Mouse (Mus musculus): ENCODE data around the gene Inip. TPM values are rescaled to one million over a fixed set of nuclear protein-coding genes. Genes with fewer than 3 reads are reported as not detected.

Gene Inip
- polyA plus RNA-seq, 1 experiment = 8.4 TPM

DNA sequence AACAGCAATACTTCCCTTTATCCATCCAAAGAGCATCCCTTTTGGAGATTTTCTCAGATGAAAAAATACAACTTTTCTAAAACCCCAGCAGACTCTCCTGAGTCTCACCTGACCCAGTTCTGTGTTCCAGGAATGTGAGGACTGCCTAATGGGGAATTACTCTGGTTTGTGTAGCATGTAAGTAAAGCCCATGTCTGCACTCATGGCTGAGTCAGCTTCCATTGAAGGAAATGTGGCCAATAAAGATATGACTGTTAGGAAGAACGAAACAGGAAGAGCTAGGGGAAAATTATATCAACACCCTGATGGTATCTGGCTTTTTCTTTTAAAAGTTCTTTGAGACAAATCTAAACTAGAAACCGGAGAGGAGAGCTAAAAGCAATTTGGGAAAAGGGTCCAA lies 33.7 kb downstream of the Inip start:
- H3K27ac ChIP-seq (replicated peaks; ENCODE audit: low read depth, low read length) = no peak overlapping the region
- no peak overlapping the region for H3K4me3 ChIP-seq (ENCODE audit: insufficient read depth, low read depth, low read length)
- peaks cover 7% of the 10 kb centered on the region for H3K4me1 ChIP-seq (ENCODE audit: control insufficient read depth, insufficient read depth, insufficient read length, low read length)

DNA sequence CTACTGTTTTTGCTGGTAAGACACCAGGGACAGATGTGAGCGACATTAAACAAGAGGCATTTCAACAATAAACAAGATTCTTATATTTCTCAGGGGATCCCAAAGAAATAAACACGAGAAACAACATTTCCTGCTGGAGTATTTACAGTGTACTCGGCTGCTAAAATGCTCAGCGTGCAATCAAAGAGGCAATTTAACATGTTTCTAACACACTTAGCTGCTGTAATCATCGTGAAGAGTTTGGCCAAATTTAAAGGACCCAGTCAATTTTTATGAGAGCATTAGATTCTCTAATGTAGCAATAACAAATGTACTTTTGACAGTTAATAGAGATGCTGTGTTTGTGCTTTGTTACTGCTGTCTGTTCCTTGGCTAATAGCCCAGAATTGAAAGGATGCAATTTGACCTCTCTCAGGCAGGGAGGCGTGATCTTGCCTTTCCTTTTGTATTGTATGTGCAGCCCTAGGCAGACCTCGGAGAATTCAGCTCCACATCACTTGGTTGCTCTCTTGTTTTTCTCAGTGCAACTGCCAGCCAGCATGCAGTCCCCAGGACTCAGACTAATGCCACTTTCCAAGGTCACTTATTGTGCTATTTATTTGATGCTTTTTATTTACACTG lies 35.9 kb downstream of the Inip start:
- Histone ChIP-seq H3K4me1 (ENCODE audit: control insufficient read depth, insufficient read depth, insufficient read length, low read length) (peaks cover 4% of the 10 kb centered on the region), H3K4me3 (ENCODE audit: insufficient read depth, low read depth, low read length) (no peak overlapping the region), H3K27ac (replicated peaks; ENCODE audit: low read depth, low read length) (0 out of 2 replicates have a peak overlapping the region, but pooled peaks have one; percentile 11)

DNA sequence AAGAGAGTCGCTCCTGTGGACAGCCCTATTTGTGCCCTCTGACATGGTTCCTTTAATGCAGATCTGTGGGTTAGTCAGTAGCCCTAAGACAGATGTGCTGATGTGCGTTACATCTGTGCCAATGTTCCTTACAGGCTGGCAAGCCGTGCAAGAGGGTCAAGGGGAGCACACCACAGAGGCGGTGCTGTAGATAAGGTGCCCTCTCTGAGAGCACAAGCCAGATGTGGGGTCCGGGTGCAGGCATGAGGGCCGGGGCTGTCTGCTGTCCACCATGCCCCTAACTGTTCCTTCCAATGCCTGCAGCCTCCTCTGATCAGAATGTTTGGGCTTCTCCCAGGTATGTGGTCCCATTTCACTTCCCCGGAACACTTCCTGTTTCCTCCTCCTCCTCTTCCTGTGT lies 36.4 kb downstream of the Inip start:
- Histone ChIP-seq H3K4me1 (ENCODE audit: control insufficient read depth, insufficient read depth, insufficient read length, low read length) (peaks cover 4% of the 10 kb centered on the region), H3K4me3 (ENCODE audit: insufficient read depth, low read depth, low read length) (no peak overlapping the region), H3K27ac (replicated peaks; ENCODE audit: low read depth, low read length) (peak overlapping the region; percentile 11; the same call in 1 of the 2 replicates)

DNA sequence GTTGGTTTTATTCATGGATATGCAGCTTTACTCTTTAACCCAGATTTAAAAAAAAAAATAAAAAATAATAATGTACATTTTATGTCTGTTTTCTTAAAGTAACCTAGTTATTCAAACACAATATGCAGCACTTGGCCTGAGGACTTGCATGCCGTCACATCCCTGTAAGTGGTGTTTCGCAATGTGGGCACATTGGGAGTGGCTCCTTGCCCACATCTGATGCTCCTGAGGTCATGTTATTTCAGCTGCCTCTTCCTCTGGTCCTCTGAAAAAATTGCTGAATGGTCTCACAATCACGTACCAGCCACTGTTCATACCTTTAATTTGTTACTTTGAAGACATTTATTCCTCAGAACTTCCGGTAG lies 40.0 kb downstream of the Inip start:
- H3K4me1 ChIP-seq (ENCODE audit: control insufficient read depth, insufficient read depth, insufficient read length, low read length) = peaks cover 4% of the 10 kb centered on the region
- H3K27ac ChIP-seq (replicated peaks; ENCODE audit: low read depth, low read length) = no peak overlapping the region

DNA sequence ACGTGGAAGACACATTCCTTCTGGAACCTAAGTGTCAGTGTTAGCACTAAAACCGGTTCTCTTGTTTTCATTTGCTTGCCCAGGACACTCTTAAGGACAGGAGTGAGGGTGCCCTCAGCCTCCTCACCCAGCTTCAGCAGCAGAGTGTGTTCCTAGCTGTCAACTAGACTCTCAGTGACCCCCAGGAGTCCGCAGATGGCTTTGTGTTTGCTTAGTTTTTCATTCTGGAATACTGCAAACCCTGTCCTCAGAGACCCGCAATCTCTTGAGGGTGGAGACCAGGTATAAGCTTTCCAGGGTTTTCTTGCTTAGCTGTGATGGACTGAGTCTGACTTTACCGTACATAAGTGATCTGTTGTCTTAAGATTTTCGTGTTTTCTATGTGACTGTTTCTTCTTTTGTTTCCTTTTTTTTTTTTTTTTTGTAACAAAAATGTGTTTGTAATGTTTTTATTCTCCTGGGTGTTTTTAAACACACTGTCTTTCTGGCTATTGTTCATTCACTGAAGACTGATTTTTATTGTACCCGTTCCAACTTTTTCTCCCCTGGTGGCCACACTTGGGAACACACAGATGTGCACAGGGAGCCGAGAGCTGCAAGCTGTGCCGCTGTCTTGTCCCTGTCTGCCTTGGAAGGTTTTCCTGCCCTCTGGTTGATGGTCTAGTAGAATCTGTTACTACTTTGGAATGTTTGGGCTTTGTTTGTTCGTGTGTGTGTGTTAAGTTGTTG lies 40.6 kb downstream of the Inip start:
- Histone ChIP-seq H3K27ac (replicated peaks; ENCODE audit: low read depth, low read length) (no peak overlapping the region), H3K4me3 (ENCODE audit: insufficient read depth, low read depth, low read length) (no peak overlapping the region)

More for the DNA sequence above, 40.0 kb downstream of the Inip start:
- H3K4me3 ChIP-seq (ENCODE audit: insufficient read depth, low read depth, low read length) = no peak overlapping the region

DNA sequence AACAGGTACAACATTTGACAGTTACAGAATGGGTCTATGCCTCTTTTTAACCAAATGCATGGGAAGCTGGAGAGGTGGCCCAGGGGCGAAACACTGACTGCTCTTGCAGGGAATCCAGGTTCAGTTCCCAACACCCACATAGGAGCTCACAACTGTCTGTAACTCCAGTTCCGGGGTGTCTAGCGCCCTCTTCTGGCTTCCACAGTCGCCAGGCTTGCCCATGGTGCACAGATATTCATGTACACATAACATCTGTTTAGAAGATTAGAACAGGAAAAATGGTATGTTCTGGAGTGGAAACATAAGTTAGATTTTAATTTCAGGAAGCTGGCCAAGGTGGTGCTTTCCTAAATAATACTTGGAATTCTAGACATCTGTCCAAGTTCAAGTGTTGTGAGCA lies 41.4 kb downstream of the Inip start:
- Histone ChIP-seq H3K27ac (replicated peaks; ENCODE audit: low read depth, low read length) (no peak overlapping the region), H3K4me3 (ENCODE audit: insufficient read depth, low read depth, low read length) (no peak overlapping the region), H3K4me1 (ENCODE audit: control insufficient read depth, insufficient read depth, insufficient read length, low read length) (peaks cover 2% of the 10 kb centered on the region)

More for the DNA sequence above, 40.6 kb downstream of the Inip start:
- H3K4me1 ChIP-seq (ENCODE audit: control insufficient read depth, insufficient read depth, insufficient read length, low read length) = peaks cover 4% of the 10 kb centered on the region

DNA sequence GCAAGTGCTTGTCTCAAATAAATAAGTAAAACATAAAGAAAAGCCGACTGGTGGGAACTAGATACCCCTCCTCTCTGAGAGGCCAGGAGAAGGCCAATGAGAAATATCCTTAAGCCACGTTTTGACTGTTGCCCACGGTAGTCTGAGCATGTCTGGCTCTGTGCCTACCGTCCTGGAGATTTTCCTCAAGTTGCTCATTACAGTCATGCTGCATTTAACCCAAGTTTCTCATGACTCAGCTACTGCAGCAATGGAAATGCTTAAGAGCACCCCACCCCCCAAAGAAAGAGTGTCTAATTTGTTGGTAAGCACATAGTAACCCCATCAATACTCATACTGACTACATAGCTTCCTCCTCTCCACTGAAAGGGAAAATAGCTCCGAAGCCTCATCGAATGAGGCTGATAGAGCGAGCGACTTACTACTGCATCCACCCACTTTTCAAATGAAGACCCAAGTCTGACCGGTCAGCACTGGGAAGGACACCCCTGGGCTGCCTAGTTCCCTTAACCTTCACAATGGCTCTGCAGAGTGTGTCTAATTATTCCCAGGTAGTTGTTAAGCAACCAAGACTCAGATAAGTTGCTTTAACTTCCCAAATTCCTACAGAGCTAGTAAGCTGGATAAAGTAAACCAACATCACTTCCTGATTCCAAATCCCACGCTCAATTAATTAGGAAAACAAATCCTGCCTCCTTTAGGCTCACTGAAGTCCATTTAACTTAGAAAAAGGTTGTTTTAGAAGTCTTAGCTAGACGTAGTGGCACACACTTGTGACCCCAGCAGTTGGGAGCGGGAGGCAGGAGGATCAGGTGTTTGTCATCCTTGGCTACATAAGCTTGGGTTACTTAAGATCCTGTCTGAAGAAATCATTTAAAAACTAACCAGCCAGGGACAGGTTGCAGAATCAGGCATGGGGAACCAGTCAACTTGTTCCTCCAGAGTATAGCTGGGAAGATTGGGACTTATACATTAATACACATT lies 43.6 kb downstream of the Inip start:
- H3K27ac ChIP-seq (replicated peaks; ENCODE audit: low read depth, low read length) = no peak overlapping the region
- H3K4me1 ChIP-seq (ENCODE audit: control insufficient read depth, insufficient read depth, insufficient read length, low read length) = no peaks in the 10 kb centered on the region; the same call in none of the 2 replicates
- no peak overlapping the region for H3K4me3 ChIP-seq (ENCODE audit: insufficient read depth, low read depth, low read length)

DNA sequence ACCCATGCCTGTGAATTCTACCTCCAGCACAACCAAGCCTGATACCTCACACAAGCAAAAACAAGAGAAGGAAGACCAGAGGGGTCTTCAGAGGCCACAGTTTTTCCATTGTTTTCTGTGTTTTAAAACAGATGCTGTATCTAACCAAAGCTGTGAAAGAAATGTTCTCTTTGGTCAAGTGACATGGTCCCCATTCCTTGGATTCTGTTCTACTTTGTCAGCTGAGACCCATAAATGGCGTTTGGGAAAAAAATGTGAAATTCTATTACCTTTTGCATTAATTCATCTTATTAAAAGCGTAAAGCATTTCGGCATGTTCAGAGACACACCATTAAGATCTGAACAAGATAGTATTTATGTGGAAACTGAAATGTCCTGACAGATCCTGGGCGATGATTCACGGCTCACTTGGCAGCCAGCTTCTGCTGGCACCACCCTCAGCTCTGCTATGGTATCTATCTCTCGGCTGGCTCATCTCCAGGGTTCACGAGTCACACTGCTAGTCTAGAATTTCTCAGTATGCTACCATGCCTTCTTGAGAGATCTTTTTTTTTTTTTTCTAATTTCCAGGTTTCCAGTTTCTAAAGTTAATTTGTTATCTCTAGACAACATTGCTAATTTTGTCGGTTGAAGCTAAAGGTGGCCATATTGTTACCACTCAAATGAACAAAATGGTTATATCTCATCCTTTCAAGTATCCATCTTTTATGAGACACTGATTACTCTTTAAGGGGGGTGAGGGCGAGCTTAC lies 44.9 kb downstream of the Inip start:
- Histone ChIP-seq H3K27ac (replicated peaks; ENCODE audit: low read depth, low read length) (no peak overlapping the region), H3K4me3 (ENCODE audit: insufficient read depth, low read depth, low read length) (no peak overlapping the region), H3K4me1 (ENCODE audit: control insufficient read depth, insufficient read depth, insufficient read length, low read length) (no peaks in the 10 kb centered on the region; the same call in none of the 2 replicates)

DNA sequence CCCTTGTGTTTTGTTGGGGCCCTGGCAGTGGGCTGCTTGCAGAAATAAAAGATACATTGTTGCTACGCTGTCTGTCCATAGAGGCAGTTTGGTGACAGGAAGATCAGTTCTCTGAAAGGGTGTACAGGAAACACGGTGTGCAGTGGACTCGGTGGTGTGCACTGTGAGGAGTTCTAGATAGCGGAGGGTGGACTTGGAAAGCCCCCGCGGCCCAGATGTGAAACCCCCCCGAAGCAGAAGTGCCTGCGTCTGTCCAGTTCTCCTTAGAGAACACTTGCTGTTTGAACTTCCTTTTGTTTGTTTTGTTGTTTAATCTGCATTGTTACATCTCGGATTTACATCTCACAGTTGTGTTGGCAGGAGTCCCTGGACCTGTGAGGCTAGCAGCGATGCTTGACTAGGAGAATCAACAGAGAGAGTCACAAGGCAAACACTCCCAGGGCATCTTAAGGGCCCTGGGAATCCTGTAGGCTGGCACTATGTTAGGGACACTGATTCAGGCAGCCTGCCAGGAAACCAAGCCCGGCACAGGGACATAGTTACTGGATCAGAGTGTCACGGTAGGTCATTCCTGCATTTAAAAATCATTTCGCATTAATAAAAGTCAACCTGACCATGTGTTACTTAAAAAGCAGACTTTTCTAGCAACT lies 47.8 kb downstream of the Inip start:
- H3K4me3 ChIP-seq (ENCODE audit: insufficient read depth, low read depth, low read length) = no peak overlapping the region
- no peak overlapping the region for H3K27ac ChIP-seq (replicated peaks; ENCODE audit: low read depth, low read length)
- H3K4me1 ChIP-seq (ENCODE audit: control insufficient read depth, insufficient read depth, insufficient read length, low read length) = no peaks in the 10 kb centered on the region; the same call in 1 of the 2 replicates

DNA sequence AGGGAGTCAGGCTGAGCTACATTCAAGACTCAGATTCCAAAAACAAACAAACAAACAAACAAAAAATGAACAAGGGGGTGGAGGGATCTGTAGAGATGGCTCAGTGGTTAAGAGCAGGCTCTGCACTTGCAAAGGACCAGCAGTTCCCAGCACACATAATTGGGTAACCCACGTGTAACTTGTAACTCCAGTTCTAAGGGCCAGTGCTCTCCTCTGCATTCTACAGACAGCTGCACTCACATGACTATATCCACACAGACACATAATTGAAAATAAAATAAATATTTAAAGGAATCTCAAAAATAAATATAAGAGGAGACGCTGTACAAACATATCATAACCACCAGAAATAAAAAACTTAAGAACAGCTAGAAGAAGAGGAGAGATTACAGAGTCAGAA lies 61.5 kb downstream of the Inip start:
- no peak overlapping the region for H3K27ac ChIP-seq (replicated peaks; ENCODE audit: low read depth, low read length)
- no peaks in the 10 kb centered on the region for H3K4me1 ChIP-seq (ENCODE audit: control insufficient read depth, insufficient read depth, insufficient read length, low read length)
- no peak overlapping the region for H3K4me3 ChIP-seq (ENCODE audit: insufficient read depth, low read depth, low read length)

DNA sequence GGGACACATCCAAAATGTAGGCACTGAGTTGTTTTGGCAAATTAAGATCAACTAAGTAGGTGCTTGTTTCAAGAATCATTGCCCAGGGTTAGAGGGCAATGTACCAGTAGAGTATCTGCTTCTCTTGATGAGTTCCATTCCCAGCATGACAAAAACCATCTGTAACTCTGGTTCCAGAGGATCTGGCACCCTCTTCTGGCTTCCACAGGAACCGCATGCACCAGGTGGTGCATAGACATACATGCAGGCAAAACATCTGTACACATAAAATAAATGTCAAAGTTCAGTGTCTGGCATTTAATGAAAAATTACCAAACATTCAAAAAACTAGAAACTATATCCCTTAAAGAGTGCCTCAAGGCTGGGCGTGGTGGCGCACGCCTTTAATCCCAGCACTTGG lies 62.1 kb downstream of the Inip start:
- Histone ChIP-seq H3K4me1 (ENCODE audit: control insufficient read depth, insufficient read depth, insufficient read length, low read length) (no peaks in the 10 kb centered on the region), H3K4me3 (ENCODE audit: insufficient read depth, low read depth, low read length) (no peak overlapping the region), H3K27ac (replicated peaks; ENCODE audit: low read depth, low read length) (no peak overlapping the region)

DNA sequence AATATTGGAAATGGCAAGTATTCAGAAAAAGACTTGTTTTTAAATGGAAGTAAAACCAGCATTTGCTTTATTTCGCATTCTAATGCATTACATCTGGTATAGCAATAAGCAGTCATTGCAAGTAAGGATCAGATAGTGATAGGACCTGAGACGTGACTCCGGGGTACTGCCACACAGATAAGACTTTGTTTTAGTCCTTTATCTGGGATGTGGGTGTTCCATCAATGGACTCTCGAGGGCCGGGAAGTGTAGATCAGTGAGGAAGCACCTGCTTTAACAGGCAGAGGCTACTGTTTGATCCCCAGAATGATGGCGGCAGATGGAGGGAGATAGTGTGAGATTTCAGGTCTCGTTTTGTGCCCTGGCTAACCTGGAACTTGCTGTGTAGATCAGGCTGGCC lies 69.8 kb downstream of the Inip start:
- H3K27ac ChIP-seq (replicated peaks; ENCODE audit: low read depth, low read length) = no peak overlapping the region
- no peaks in the 10 kb centered on the region for H3K4me1 ChIP-seq (ENCODE audit: control insufficient read depth, insufficient read depth, insufficient read length, low read length)
- no peak overlapping the region for H3K4me3 ChIP-seq (ENCODE audit: insufficient read depth, low read depth, low read length)

DNA sequence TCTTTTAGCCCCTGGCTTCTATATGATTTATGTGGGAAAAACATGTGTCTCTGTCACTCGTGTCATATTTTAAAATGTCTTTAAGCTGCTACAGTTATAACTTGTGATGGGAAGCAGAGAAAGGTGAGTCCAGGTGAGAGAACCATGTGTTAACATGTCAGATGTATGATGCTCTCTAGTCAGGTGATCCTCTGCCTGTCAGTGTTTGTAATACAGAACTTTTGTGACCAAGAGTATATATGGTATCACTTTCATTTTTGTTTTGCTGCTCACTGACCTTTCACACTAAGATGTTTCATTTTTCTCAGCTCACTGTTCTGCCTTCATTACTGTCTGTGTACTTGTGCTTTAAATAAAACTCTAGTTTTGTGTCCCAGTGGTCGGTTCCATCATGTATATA lies 72.5 kb downstream of the Inip start:
- H3K4me3 ChIP-seq (ENCODE audit: insufficient read depth, low read depth, low read length) = no peak overlapping the region
- no peaks in the 10 kb centered on the region for H3K4me1 ChIP-seq (ENCODE audit: control insufficient read depth, insufficient read depth, insufficient read length, low read length)
- no peak overlapping the region for H3K27ac ChIP-seq (replicated peaks; ENCODE audit: low read depth, low read length)

DNA sequence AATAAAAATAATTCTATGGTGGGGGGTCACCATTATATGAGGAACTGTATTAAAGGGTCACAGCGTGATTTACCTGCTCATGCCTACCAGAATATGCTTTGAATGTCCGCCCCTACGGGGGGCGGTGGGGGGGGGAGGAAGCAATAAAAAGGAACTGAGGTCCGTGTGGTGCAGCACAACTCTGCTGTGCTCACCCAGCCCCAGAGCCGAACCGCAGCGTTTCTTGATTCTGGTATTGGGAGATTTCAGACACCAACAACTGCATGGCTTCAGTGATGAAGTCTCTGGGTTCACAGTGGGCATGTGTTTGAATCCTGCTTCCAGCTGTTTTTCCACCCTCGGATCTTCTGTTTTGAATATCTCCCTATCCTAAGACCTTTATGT lies 73.5 kb downstream of the Inip start:
- Histone ChIP-seq H3K4me1 (ENCODE audit: control insufficient read depth, insufficient read depth, insufficient read length, low read length) (no peaks in the 10 kb centered on the region), H3K4me3 (ENCODE audit: insufficient read depth, low read depth, low read length) (no peak overlapping the region), H3K27ac (replicated peaks; ENCODE audit: low read depth, low read length) (no peak overlapping the region)
